Mouse (Mus musculus) stomach, postnatal 0 days (tissue): ENCODE data around the gene Oas2. TPM values are rescaled to one million over a fixed set of nuclear protein-coding genes. Genes with fewer than 3 reads are reported as not detected.

ENCODE experiments used
- ATAC-seq: fragments of 200-750 bp; cut with Nextera tagmentation; 2 replicates; pipeline ENCODE4 v1.8.0; 2017; ENCODE audit not compliant: low FRiP score, low TSS enrichment
- DNase-seq: peaks from one replicate; pipeline ENCODE4 v3.0.0-alpha.2; 2016; ENCODE audit warnings: low spot score
- H3K27ac ChIP-seq: fragments of 300-500 bp; sonication (generic); replicated peaks from 2 replicates; pipeline ENCODE4 v1.5.1; 2014; ENCODE audit warnings: mild to moderate bottlenecking, control low read depth
- H3K27me3 ChIP-seq: fragments of 300-500 bp; sonication (generic); 2 replicates; pipeline ENCODE4 v1.6.1; 2014; ENCODE audit warnings: low read length; ENCODE audit not compliant: control insufficient read depth, insufficient read depth
- H3K36me3 ChIP-seq: fragments of 300-500 bp; sonication (generic); 2 replicates; pipeline ENCODE4 v1.6.1; 2014; ENCODE audit warnings: low read length, mixed read lengths; ENCODE audit not compliant: control insufficient read depth, insufficient read depth
- H3K4me1 ChIP-seq: fragments of 300-500 bp; sonication (generic); replicated peaks from 2 replicates; pipeline ENCODE4 v1.6.1; 2014; ENCODE audit warnings: antibody characterized with exemption; ENCODE audit not compliant: control insufficient read depth, insufficient read depth
- H3K4me2 ChIP-seq: fragments of 300-500 bp; sonication (generic); replicated peaks from 2 replicates; pipeline ENCODE4 v1.6.1; 2014; ENCODE audit warnings: low read depth, mild to moderate bottlenecking, control low read depth, moderate library complexity
- H3K4me3 ChIP-seq: fragments of 300-500 bp; sonication (generic); 2 replicates; pipeline ENCODE4 v1.5.1; 2014; ENCODE audit warnings: low read depth, low read length, control low read depth
- H3K9ac ChIP-seq: fragments of 300-500 bp; sonication (generic); 2 replicates; pipeline ENCODE4 v1.6.1; 2014; ENCODE audit warnings: mild to moderate bottlenecking, low read length, control low read depth, mixed read lengths
- H3K9me3 ChIP-seq: fragments of 300-500 bp; sonication (generic); 2 replicates; pipeline ENCODE4 v1.6.1; 2016; ENCODE audit warnings: low read length; ENCODE audit not compliant: control insufficient read depth
- CTCF ChIP-seq: IDR thresholded peaks from 2 replicates; pipeline ENCODE4 v1.5.1; 2016; ENCODE audit warnings: antibody characterized with exemption, low read depth, mild to moderate bottlenecking, moderate library complexity
- EP300 ChIP-seq: optimal IDR thresholded peaks from 2 replicates; pipeline ENCODE3; 2016; ENCODE audit warnings: antibody characterized with exemption
- WGBS: fragments of 180-500 bp; shearing (Covaris S2); extraction: QIAGEN DNeasy Blood & Tissue Kit; methylation state at CpG from one replicate; pipeline ENCODE4 v1.1.7; 2014; 5-methylcytosine and 5-hydroxymethylcytosine counted together
- polyA plus RNA-seq: library from polyadenylated mRNA; unstranded; fragments of >200 nt; fragmentation: Nextera tagmentation; extraction: Ambion mirVana; gene quantifications from 2 replicates; pipeline ENCODE4 v1.2.1, GENCODE M21; 2015

The Oas2 gene
- polyA plus RNA-seq, 1 experiment from 2014 or later: 0.74 TPM

DNA sequence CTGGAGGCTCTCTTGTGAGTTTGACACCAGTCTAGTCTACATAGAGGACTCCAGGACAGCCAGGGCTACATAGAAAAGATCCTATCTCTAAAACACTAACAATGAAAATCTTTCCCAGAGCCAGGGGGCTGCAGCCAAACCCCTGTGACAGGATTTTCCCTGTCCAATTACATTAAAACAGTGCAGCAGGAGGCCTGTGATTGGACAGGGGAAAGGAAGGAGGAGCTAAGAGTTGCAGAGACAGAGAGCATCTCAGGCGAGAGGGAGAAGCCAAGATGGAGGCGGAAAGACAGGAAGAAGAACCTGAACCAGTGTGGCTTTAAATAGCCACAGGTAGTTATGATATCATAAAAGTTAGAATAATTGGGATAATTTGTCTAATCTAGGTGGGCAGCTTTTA, 32.8 kb upstream of the Oas2 start:
- H3K4me3 ChIP-seq: no peak overlapping the region
- H3K4me2 ChIP-seq: no peak overlapping the region
- H3K4me1 ChIP-seq: no peaks in the 10 kb centered on the region
- 65% methylated on average over 2 of the region's 2 CpGs for WGBS
- DNase-seq: no peak
- H3K9me3 ChIP-seq: no peaks in the 10 kb centered on the region
- H3K27ac ChIP-seq: no peak overlapping the region
- no peaks in the 10 kb centered on the region for H3K27me3 ChIP-seq
- no peaks in the 10 kb centered on the region for H3K36me3 ChIP-seq
- TF ChIP-seq EP300: no peak
- no peak for TF ChIP-seq CTCF
- no peak for ATAC-seq
- H3K9ac ChIP-seq: no peak overlapping the region

DNA sequence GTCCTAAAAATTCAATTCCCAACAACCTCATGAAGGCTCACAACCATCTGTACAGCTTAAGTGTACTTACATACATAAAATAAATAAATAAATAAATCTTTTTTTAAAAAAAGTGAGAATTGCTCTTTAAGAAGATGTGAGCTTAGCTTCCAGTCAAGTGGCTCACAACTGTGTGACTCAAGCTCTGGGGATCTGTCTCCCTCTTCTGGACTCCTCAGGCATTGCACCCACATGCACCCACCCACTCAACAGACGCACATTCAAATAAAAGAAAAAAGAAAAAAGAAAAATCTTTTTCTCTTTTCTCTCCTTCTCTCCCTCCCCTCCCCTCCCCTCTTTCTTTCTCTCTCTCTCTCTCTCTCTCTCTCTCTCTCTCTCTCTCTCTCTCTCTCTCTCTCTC, 32.0 kb upstream of the Oas2 start:
- TF ChIP-seq EP300 (no peak), CTCF (peak; percentile 33)
- ATAC-seq (no peak), DNase-seq (no peak)
- 100% methylated on average over 1 of the region's 1 CpGs for whole genome bisulfite sequencing
- H3K9ac ChIP-seq: no peak overlapping the region
- H3K27me3 ChIP-seq: no peaks in the 10 kb centered on the region
- H3K4me2 ChIP-seq: no peak overlapping the region
- H3K36me3 ChIP-seq: no peaks in the 10 kb centered on the region
- H3K4me3 ChIP-seq: no peak overlapping the region
- no peaks in the 10 kb centered on the region for H3K9me3 ChIP-seq
- no peaks in the 10 kb centered on the region for H3K4me1 ChIP-seq
- no peak overlapping the region for H3K27ac ChIP-seq

DNA sequence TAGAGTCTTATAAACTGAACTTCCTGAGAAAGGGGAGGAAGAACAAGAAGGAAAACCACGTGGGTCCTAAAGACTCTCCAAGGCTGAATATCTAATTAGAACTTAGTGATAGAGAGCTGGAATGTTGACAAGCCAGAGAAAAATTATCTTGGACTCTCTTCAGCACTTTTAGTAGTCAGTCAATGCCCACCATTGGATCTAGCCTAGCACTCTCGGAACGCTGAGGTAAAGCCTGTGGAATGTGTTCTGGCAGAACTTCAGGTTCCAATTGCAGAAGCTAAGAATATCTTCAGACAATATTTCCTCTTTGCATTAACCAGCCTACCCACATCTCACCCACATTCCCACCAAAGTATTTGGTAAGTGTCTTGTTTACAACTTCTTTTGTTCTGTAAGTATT, 30.3 kb upstream of the Oas2 start:
- Histone ChIP-seq H3K4me1 (no peaks in the 10 kb centered on the region), H3K9me3 (no peaks in the 10 kb centered on the region), H3K4me2 (no peak overlapping the region), H3K4me3 (no peak overlapping the region), H3K27ac (no peak overlapping the region), H3K9ac (no peak overlapping the region), H3K27me3 (no peaks in the 10 kb centered on the region), H3K36me3 (no peaks in the 10 kb centered on the region)
- 32% methylated on average over 3 of the region's 3 CpGs for WGBS
- no peak for TF ChIP-seq EP300
- TF ChIP-seq CTCF: no peak
- ATAC-seq (no peak), DNase-seq (no peak)

DNA sequence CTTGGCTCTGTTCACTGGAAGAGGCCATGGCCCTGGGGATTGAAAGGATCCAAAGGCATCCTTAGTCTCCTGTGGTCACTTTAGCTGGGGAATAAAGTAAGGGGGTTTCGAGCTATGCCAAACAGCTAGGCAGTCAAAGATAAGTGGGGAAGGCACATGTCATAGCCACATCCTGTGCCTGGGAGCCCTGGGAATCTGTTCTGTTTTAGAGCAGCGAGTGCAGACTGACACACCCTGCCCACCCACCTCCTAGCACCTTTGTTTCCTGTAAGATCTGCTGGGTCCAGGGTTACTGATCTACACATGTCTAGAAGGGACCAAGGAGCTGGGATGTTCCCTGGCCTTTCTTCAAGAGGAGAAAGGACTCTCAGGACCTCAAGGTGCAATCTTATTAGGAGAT, 29.3 kb upstream of the Oas2 start:
- no peaks in the 10 kb centered on the region for H3K36me3 ChIP-seq
- 61% methylated on average over 2 of the region's 2 CpGs for WGBS

DNA sequence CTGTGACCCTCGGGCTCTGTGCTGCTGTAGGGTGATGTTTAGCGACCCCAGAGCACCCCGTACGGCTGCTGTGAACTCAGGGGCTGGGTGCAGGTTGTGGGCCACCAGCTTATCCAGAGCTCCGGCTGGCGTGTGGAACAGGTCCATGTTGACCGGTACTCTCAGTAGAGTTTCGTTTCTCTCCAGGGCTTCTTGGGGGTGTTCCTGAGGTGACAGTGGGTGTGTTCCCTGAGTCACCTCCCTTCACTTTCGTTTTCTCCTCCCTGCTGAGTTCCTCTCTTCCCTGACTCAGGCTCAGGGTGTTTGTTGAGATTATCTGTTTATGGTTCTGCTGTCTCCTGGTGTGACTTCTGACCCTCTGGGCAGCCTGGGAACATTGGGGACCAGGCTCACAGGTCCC, 27.8 kb upstream of the Oas2 start, which contains the start of gene Oas3:
Oas3 (minus strand) TSS at position 184 of the 400 bp plus-strand sequence.
- WGBS: 63% methylated on average over 9 of the region's 9 CpGs
- no peaks in the 10 kb centered on the region for H3K27me3 ChIP-seq
- H3K9me3 ChIP-seq: no peaks in the 10 kb centered on the region
- no peak within 1 kb of the TSS for H3K27ac ChIP-seq
- no peak for DNase-seq
- TF ChIP-seq CTCF: no peak
- no peak for TF ChIP-seq EP300
- H3K36me3 ChIP-seq: no peaks in the 10 kb centered on the region
- H3K4me1 ChIP-seq: no peaks in the 10 kb centered on the region
- no peak within 1 kb of the TSS for H3K4me3 ChIP-seq
- H3K9ac ChIP-seq: no peak within 1 kb of the TSS
- peak; percentile 45 for ATAC-seq
- H3K4me2 ChIP-seq: no peak within 1 kb of the TSS

More for the DNA sequence above, 29.3 kb upstream of the Oas2 start:
- ATAC-seq (no peak), DNase-seq (no peak)
- Histone ChIP-seq H3K4me3 (no peak overlapping the region), H3K9me3 (no peaks in the 10 kb centered on the region), H3K9ac (no peak overlapping the region), H3K27ac (no peak overlapping the region), H3K4me1 (no peaks in the 10 kb centered on the region), H3K4me2 (no peak overlapping the region), H3K27me3 (no peaks in the 10 kb centered on the region)
- TF ChIP-seq CTCF (no peak), EP300 (no peak)

DNA sequence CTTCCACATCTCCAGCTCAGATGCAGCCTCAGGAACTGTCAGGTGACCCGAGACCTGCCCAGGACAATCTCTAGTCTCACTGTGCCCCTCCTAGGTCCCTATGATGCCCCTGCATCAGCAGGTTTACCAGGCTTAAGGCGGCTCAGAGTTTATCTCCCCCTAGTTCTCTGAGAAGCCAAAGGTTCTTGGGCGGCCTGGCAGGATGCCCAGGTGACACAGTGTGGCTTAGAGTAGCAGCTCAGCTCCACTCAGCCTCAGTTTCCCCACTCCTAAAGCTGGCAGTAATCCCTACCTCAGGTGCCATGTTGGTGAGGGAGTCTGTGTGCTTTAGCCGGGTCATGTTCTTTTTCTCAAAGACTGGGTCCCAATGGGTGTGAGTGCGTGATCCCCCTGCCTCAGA, 27.1 kb upstream of the Oas2 start:
- no peak for TF ChIP-seq EP300
- H3K36me3 ChIP-seq: no peaks in the 10 kb centered on the region
- H3K4me3 ChIP-seq: no peak overlapping the region
- WGBS: 63% methylated on average over 5 of the region's 5 CpGs
- no peak overlapping the region for H3K9ac ChIP-seq
- H3K9me3 ChIP-seq: no peaks in the 10 kb centered on the region
- no peaks in the 10 kb centered on the region for H3K4me1 ChIP-seq
- no peaks in the 10 kb centered on the region for H3K27me3 ChIP-seq
- H3K4me2 ChIP-seq: no peak overlapping the region
- ATAC-seq (no peak), DNase-seq (no peak)
- H3K27ac ChIP-seq: no peak overlapping the region
